Mouse (Mus musculus) CH12.LX (cell line): ENCODE measurements around the gene Tmem165.

ENCODE experiments used
- CTCF ChIP-seq, 2 experiments: IDR thresholded peaks in 1 of 2; conservative IDR thresholded peaks in 1 of 2; 2 replicates each; pipeline ENCODE4 v1.5.1; 2011 to 2012; ENCODE audit warnings: low read depth in 2 of 2, low read length in 2 of 2, improper control_type of control experiment in 1 of 2, inconsistent platforms in 1 of 2, mild to moderate bottlenecking in 1 of 2, moderate library complexity in 1 of 2
- MAFK ChIP-seq: IDR thresholded peaks from 2 replicates; pipeline ENCODE4 v1.6.1; 2011; ENCODE audit warnings: low read length, improper control_type of control experiment; ENCODE audit not compliant: insufficient replicate concordance
- POLR2A ChIP-seq: IDR thresholded peaks from 2 replicates; pipeline ENCODE4 v1.6.1; 2011; ENCODE audit warnings: low read depth, mild to moderate bottlenecking, improper control_type of control experiment, low read length
- TBP ChIP-seq: conservative IDR thresholded peaks from 2 replicates; pipeline ENCODE4 v1.6.1; 2011; ENCODE audit warnings: low read depth, low read length, improper control_type of control experiment
- USF1 ChIP-seq: IDR thresholded peaks from 2 replicates; pipeline ENCODE4 v1.6.1; 2014; ENCODE audit warnings: low read depth, mild to moderate bottlenecking, inconsistent platforms, low read length, improper control_type of control experiment

DNA sequence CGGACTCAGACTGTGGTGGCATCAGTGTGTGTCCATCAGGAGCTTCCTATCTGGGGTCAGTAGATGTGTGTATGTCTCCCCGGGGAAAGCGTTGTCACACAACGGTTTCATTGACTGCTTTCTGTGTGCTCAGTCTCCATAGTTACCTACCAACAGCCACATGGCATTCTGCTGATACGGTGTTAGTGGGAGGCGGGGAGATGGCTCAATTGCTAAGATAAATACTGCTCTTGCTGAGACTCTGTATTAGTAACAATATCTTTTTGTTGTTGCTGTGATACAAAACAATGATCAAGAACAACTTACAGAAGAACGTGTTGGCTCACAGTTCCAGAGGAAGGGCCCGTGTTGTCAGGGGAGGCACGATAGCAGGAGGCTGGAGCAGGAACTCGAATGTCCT is 45.2 kb upstream of the Tmem165 start:
- TF ChIP-seq TBP (no peak), CTCF (conservative IDR thresholded peaks at IDR 0.05 in 1 of 2, IDR thresholded peaks at IDR 0.05 in 1 of 2; ENCODE audit: low read depth in 2 of 2, low read length in 2 of 2) (no peak), POLR2A (no peak), USF1 (no peak), MAFK (no peak)
